Mouse (Mus musculus) intestine, postnatal 0 days (tissue): ENCODE measurements at regions not wholly inside any gene's neighbourhood (a gene's known extent, or its start where the extent isn't known, plus 50 kb on each side); places are given as distances from the start of the nearest gene placed in this dataset.

Experiments used
- ATAC-seq: fragments of 200-750 bp; cut with Nextera tagmentation; 2 replicates; pipeline ENCODE4 v1.8.0; 2017; ENCODE audit warnings: mild to moderate bottlenecking, moderate TSS enrichment, moderate library complexity
- H3K27ac ChIP-seq: fragments of 300-500 bp; sonication (generic); 2 replicates; pipeline ENCODE4 v1.5.1; 2014; ENCODE audit warnings: mild to moderate bottlenecking, low read depth, low read length, moderate library complexity
- H3K27me3 ChIP-seq: fragments of 300-500 bp; sonication (generic); replicated peaks from 2 replicates; pipeline ENCODE4 v1.6.1; 2014; ENCODE audit warnings: low read length, mixed read lengths; ENCODE audit not compliant: control insufficient read depth, insufficient read depth
- H3K36me3 ChIP-seq: fragments of 300-500 bp; sonication (generic); 2 replicates; pipeline ENCODE4 v1.6.1; 2014; ENCODE audit warnings: mild to moderate bottlenecking, moderate library complexity; ENCODE audit not compliant: control insufficient read depth, insufficient read depth
- H3K4me1 ChIP-seq: fragments of 300-500 bp; sonication (generic); replicated peaks from 2 replicates; pipeline ENCODE4 v1.6.1; 2014; ENCODE audit warnings: antibody characterized with exemption, low read length, mixed read lengths; ENCODE audit not compliant: control insufficient read depth, insufficient read depth
- H3K4me2 ChIP-seq: fragments of 300-500 bp; sonication (generic); replicated peaks from 2 replicates; pipeline ENCODE4 v1.6.1; 2014; ENCODE audit warnings: low read depth, mild to moderate bottlenecking, moderate library complexity
- H3K4me3 ChIP-seq: fragments of 300-500 bp; sonication (generic); 2 replicates; pipeline ENCODE4 v1.5.1; 2014; ENCODE audit warnings: low read depth, low read length
- H3K9ac ChIP-seq: fragments of 300-500 bp; sonication (generic); 2 replicates; pipeline ENCODE4 v1.6.1; 2014; ENCODE audit warnings: mild to moderate bottlenecking, low read depth, low read length
- H3K9me3 ChIP-seq: fragments of 300-500 bp; sonication (generic); 2 replicates; pipeline ENCODE4 v1.6.1; 2016; ENCODE audit warnings: mixed run types; ENCODE audit not compliant: control insufficient read depth
- CTCF ChIP-seq: sonication (generic); IDR thresholded peaks from 2 replicates; pipeline ENCODE4 v1.5.1; 2016; ENCODE audit warnings: low read depth, mild to moderate bottlenecking, control low read depth, antibody characterized with exemption, moderate library complexity
- WGBS: fragments of 180-500 bp; shearing (Covaris S2); extraction: QIAGEN DNeasy Blood & Tissue Kit; methylation state at CpG from one replicate; pipeline ENCODE4 v1.1.7; 2014; 5-methylcytosine and 5-hydroxymethylcytosine counted together

DNA sequence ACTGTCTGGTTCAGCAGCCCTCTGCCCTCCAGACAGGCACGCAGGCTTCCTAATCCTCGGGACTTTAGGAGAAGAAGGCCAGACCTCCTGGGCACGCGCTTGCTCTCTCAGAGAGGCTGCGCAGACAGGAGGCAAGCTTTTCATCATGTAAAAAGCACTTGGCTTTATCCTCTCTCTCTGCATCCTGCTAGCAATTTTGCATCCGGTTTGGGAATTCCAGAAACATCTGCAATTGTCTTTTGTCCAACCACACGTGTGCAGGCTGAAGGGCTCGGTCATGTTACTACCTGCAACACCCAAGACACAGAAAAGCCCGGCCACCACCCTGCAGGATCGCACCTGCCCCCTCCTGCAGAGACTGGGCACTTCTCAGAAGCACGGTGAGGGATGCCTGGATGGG is 323.3 kb downstream of the Sox9 start:
- WGBS, result 65% methylated on average over 11 of the region's 11 CpGs
- ATAC-seq, result no peak
- no peak overlapping the region for H3K4me2 ChIP-seq
- no peak overlapping the region for H3K27ac ChIP-seq
- no peaks in the 10 kb centered on the region; the same call in 1 of the 2 replicates for H3K36me3 ChIP-seq
- no peaks in the 10 kb centered on the region for H3K9me3 ChIP-seq
- H3K4me3 ChIP-seq, result no peak overlapping the region
- 0 out of 2 replicates have a peak, but pooled peaks cover 10% of the 10 kb centered on the region for H3K4me1 ChIP-seq
- TF ChIP-seq CTCF, result no peak
- H3K27me3 ChIP-seq, result no peaks in the 10 kb centered on the region
- H3K9ac ChIP-seq, result no peak overlapping the region

DNA sequence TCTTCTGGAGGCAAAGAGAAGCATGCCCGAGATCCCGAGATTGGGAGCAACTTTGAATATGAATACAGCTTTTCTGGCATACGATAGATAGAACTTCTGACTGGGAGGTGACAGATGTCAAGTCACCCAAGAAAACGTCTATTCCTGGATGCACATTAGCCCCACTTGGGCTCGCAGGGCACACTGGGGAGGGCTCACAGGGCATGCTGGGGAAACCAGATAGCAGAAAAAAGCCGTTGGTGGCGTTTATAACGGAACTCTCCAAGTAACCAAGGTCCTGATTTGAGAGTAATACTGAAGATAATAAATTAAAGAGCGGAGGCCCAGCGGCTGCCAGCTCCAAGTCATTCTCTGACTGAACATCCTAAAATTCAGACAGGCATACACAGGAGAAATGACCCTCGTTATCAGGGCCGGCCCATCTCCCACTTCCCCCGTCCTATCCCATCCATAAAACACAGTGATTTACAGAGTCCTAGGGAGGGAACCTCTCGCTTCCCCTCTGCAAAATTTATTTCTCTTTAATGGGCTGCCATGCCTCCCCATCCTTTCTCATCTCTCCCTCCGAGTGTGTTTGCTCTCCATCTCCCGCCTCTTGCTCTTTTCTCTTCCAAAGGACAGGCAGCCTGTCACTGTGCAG is 325.3 kb downstream of the Sox9 start:
- Histone ChIP-seq H3K4me2 (no peak overlapping the region), H3K36me3 (no peaks in the 10 kb centered on the region; the same call in 1 of the 2 replicates), H3K4me1 (no peaks in the 10 kb centered on the region), H3K4me3 (no peak overlapping the region), H3K9me3 (no peaks in the 10 kb centered on the region), H3K27me3 (no peaks in the 10 kb centered on the region), H3K9ac (no peak overlapping the region), H3K27ac (no peak overlapping the region)
- ATAC-seq, result no peak
- TF ChIP-seq CTCF, result no peak
- 67% methylated on average over 16 of the region's 16 CpGs for WGBS

DNA sequence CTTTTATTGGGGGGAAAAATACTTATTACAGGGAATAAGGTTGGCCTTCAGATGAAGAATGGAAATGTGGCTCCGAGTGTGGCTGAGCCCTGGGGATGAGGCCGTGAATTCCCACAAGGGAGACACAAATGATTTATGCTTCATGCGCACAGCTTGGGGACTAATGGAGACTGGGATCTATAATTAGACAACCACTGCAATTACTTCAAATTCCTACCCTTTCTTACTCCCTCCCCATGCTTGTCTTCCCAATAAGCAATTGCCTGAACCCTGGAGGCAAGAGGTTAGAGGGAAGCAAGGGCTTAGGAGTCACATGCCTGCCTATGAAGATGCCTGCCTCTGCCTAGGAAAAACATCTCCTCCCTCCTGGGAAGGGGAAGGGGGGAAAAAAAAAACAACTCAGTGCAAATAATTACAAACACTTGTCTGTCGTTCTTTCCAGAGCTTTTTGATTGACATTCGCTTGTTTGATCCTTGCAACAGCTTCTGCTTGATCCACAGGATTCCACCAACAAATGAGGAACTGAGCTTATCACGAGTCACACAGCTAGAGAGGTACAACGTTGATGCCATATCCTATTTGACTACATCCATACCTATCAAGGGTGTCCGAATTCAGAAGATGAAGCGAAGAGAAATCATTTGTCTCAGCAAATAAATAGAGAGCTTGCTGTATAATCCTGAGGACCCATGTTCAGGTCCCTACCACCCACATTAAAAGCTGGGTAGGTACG is 326.1 kb downstream of the Sox9 start:
- H3K27ac ChIP-seq, result no peak overlapping the region
- no peak for TF ChIP-seq CTCF
- 70% methylated on average over 10 of the region's 10 CpGs for WGBS
- H3K36me3 ChIP-seq, result no peaks in the 10 kb centered on the region; the same call in 1 of the 2 replicates
- no peak overlapping the region for H3K9ac ChIP-seq
- no peaks in the 10 kb centered on the region for H3K27me3 ChIP-seq
- ATAC-seq, result no peak
- no peaks in the 10 kb centered on the region for H3K4me1 ChIP-seq
- no peak overlapping the region for H3K4me3 ChIP-seq
- H3K4me2 ChIP-seq, result no peak overlapping the region
- no peaks in the 10 kb centered on the region for H3K9me3 ChIP-seq

DNA sequence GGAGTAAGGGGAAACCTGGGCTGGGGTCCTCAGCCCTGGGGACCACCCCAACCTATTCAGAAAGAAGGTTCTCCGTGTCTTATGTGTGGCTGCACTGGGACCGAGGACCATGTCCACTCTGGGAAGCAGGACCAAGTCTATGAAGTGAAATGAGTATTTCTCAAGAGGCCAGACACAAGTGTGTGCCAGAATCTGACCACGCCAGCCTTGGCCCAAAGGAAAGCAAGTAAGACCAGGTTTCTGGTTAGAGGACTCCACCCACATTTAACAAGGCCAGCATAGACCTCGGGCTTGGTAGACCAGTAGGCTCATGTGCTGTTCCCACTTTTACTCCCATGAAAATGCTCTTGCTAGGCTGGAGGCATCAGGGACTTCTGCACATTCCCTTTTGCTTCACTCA is 327.1 kb downstream of the Sox9 start:
- no peak overlapping the region for H3K4me3 ChIP-seq
- no peaks in the 10 kb centered on the region for H3K4me1 ChIP-seq
- no peaks in the 10 kb centered on the region for H3K9me3 ChIP-seq
- no peak for TF ChIP-seq CTCF
- no peaks in the 10 kb centered on the region for H3K27me3 ChIP-seq
- H3K27ac ChIP-seq, result no peak overlapping the region
- no peak overlapping the region for H3K4me2 ChIP-seq
- no peak for ATAC-seq
- WGBS, result 82% methylated on average over 4 of the region's 4 CpGs
- H3K36me3 ChIP-seq, result no peaks in the 10 kb centered on the region; the same call in 1 of the 2 replicates
- H3K9ac ChIP-seq, result no peak overlapping the region

DNA sequence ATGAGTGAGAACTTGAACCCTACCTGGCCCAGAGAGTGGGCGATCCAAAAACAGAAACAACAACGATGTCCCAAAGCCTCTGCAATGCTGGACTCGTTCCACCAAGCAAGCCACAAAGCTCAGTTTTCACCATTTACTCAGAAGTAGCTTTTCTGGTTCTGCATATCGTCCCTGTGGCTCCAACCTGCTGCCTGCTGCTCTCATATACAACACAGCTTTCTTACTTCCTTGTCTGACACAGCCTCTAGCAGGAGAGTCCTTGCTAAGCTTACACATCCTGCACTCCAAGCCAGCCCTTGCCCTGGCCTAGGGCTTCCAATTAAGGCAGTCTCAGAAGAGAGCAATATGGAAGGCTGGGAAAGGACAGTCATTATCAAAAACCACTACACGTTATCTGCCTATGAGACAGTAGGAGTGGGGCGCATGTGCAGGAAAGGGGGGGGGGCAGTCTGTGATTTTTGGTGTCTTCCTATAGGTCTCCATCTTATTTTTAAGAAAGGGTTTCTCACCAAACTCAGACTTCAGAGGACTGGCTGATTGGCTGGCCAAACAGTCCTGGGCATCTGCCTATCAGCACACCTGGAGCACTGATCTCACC is 331.3 kb downstream of the Sox9 start:
- no peak overlapping the region for H3K4me2 ChIP-seq
- no peak for ATAC-seq
- no peak overlapping the region for H3K4me3 ChIP-seq
- no peaks in the 10 kb centered on the region for H3K36me3 ChIP-seq
- H3K9me3 ChIP-seq, result no peaks in the 10 kb centered on the region
- no peaks in the 10 kb centered on the region for H3K27me3 ChIP-seq
- 50% methylated on average over 6 of the region's 6 CpGs for WGBS
- H3K9ac ChIP-seq, result no peak overlapping the region
- H3K27ac ChIP-seq, result no peak overlapping the region
- TF ChIP-seq CTCF, result no peak
- H3K4me1 ChIP-seq, result peaks cover 4% of the 10 kb centered on the region; the same call in 1 of the 2 replicates

DNA sequence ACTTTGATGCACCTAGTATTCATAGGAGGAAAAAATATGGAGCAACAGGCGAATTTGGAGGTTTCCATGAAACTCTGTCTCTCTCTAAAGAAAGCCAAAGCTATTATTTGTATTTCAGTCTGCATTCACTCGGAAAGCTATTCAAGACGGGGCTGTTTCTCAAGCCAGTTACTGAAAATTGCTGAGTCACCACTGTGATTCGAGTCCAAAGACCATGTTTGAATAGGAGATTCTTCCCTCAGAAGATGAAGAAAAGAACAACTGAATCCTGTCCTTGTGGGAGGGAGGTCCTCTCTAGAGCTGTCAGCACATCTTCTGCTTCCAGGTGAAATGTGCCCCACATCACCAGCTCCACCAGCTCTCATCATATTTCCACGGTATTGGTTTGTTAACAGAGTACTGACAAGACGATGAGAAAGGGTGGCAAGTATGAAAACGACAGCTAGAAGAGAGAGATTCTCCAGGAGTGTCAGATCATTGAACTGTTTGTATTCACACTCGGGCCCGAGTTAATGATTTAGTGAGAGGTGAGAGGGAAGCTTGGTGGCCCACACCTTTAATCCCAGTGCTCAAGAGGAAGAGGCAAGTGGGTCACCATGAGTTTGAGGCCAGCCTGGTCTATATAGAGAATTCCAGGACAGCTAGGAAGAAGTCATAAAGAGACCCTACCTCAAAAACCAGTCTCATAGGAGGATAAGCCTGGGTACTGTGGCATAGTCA is 335.3 kb downstream of the Sox9 start:
- Histone ChIP-seq H3K4me2 (peak overlapping the region; percentile 4), H3K27me3 (no peaks in the 10 kb centered on the region), H3K9me3 (no peaks in the 10 kb centered on the region), H3K36me3 (no peaks in the 10 kb centered on the region), H3K4me1 (peaks cover 4% of the 10 kb centered on the region; the same call in 1 of the 2 replicates), H3K27ac (peak overlapping the region; percentile 46; the same call in 1 of the 2 replicates), H3K9ac (no peak overlapping the region), H3K4me3 (no peak overlapping the region)
- no peak for TF ChIP-seq CTCF
- peak; percentile 55 for ATAC-seq
- WGBS, result 35% methylated on average over 9 of the region's 9 CpGs
